Mouse (Mus musculus): ENCODE results near the gene Tgm2.
A peak's percentile ranks its signal among the peaks of the same experiment; 100 is the strongest.

Gene Tgm2

GRCm38 (mm10) chr2:158146223-158146622 is at the start of gene Tgm2:
Tgm2 (minus strand) TSS chr2:158146436.
- DNase-seq: peak; percentile 83

DNA sequence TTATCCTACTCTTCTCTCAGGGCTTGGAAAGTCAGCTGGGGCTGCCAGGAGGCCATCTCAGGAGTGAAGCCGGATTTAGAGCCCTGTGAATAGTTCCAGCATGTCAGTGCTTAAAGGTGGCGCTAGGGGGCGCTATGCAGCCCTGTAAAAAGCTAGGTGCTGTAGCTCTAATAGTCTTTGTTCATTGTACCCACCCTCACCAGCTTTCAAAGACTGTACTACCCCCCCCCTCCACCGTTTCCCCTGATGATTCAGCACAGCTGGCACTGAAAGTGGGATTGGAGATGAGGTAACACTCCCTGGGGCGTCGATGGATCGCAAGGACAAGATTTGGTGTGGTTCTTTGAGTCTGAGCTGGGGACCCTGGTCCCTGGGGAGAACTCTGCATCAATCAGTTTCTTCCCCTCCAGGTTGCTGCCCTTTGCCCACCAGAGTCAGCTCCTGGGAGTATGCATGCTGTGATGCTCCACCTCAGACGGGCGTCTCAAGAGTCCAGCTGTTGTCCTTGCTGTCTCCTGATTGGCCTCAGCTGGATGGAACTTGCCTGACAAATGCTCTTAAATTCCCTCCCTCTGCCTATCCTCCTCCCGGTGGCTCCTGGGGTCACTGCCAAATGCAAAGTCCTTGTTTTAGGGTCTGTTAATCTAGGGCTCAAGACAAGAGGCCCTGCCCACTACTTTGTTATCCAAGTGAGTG is 48.9 kb upstream of the Tgm2 start:
- peak; percentile 89 for DNase-seq

GRCm38 (mm10) chr2:158193611-158194336 is 47.5 kb upstream of the Tgm2 start:
- DNase-seq: peak; percentile 87

DNA sequence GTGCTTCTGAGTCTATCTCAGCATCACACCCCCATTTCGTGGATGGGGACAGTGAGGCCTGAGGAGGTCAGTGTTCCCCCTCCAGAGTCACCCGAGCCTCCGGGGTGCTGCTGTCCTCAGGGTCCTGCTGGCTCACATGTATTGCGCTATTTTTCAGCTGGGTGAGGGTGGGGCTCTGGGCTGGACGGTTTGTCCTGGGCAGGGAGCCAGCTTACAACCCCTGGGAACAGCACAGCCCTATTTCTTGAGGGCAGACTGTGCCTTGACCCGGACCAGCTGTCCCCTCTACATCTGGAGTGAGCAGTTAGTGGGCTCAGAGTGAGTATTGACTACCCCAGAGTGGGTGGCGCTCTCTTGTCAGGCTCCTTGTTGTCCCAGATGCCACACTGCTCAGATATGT is 44.9 kb upstream of the Tgm2 start:
- DNase-seq: peak; percentile 58

GRCm38 (mm10) chr2:158189451-158189850 is 43.2 kb upstream of the Tgm2 start:
- no peak for DNase-seq

- peak; percentile 50 for DNase-seq
These were observed 40.1 kb upstream of the Tgm2 start for GRCm38 (mm10) chr2:158186206-158186871.

DNA sequence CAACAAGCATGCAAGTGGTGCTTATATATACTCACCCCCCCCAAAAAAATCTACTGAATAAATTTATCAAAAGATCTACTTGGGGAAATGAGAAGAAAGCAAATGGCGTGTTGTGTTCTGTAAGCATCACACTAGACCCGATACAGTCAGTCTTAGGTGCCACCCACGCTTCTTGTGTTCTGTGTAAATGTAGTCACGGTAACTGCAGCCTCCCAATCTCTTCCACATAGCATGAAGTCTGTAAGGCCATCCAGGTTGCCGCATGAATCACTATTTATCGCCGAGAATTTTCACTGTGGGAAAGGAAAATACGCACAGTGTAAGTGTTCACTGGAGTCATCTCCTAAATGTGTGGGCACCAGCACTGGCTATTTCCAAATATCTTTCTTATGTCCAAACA is 37.0 kb upstream of the Tgm2 start:
- no peak for DNase-seq

GRCm38 (mm10) chr2:158181932-158182331 is 35.7 kb upstream of the Tgm2 start:
- no peak for DNase-seq

GRCm38 (mm10) chr2:158180797-158181196 is 34.6 kb upstream of the Tgm2 start:
- peak; percentile 72 for DNase-seq

DNA sequence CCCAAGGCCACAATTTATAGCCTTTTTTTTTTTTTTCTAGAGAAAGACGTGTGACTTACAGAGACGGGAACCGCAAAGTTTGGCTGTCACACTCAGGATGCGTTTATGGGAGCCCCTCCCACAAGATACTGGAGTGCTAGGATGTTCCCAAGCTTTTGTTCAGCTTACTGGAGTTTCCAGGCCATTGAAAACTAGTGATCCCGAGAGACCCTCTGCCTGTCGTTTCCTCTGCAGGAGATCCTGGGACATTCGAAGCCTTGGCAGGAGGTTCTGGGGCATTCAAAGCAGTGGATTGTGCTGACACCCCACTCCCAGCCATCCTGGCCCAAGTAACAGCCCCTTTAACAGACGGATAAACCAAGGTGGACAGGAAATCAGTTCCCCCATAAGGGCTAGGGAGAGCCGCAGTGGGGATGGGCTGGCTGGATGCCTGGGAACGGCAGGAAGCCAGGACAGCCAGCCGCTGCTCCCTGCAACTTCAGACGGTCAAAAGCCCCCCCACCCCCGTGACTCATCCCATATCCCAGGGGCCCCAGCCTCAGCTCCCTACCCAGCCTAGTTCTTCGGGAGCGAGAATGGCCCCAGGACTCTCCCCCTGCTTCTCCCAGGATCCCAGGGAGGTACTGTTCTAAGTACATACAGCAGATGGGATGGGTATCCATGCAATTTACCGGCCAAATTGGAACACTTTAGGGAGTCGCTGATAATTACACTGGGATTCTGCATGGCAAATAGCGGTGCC is 33.3 kb upstream of the Tgm2 start:
- no peak for DNase-seq

- peak; percentile 91 for DNase-seq
These were observed 32.6 kb upstream of the Tgm2 start for GRCm38 (mm10) chr2:158178696-158179369.

DNA sequence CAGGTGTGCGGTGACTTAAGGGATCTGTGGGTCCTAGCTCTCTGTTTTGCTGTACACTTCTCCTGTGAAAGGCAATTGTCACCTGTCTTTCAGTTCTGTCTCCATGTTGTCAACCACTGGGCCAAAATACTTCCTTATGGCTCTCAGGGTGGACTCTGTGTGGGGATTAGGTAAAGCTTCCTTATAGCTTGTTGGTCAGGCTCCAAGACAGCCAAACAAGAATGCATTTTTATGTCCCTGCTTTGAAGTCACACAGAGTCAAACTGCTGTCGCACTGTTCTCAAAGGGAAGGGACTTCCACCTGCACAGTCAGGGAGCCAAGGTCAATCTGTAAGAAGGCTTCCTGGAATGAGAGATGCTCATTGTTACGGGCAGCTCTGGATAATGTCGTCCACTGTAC is 31.9 kb upstream of the Tgm2 start:
- no peak for DNase-seq

DNA sequence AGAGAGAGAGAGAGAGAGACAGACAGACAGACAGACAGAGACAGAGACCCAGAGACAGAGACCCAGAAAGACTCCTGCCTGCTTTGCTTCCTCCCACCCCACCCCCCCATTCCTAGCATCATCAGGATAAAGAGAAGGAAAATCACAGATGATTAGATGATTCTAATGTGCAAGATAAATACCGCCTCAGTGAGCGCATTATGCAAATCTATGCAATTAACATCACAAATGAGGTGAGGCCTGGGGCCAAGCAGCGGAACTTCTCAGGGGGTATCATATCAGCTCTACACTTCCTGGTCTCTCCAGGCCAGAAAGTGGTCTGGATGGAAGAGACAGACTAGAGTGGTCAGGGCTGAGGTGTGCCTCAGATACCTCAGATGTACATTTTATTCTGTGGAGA is 31.3 kb upstream of the Tgm2 start:
- peak; percentile 95 for DNase-seq

- DNase-seq: no peak
These were observed 30.5 kb upstream of the Tgm2 start for GRCm38 (mm10) chr2:158176763-158177162.

DNA sequence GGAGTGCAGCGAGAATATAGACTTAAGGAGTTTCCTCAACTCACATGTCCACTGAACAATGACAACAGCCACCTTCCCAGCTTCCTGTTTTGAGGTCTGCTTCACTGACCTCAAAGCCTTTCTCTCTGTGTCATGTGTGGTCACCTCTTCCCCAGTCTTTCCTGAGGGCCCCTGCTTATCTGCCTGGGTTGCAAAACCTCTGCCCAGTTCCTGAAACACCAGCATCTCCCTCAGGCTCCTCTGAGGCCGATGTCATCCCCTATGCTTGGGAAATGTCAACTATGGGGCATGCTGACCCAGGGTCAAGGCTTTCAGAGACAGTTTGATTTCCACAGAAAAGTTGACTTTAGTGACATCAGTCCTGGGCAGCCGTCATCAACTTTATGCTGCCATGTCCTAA is 29.2 kb upstream of the Tgm2 start:
- DNase-seq: no peak

DNA sequence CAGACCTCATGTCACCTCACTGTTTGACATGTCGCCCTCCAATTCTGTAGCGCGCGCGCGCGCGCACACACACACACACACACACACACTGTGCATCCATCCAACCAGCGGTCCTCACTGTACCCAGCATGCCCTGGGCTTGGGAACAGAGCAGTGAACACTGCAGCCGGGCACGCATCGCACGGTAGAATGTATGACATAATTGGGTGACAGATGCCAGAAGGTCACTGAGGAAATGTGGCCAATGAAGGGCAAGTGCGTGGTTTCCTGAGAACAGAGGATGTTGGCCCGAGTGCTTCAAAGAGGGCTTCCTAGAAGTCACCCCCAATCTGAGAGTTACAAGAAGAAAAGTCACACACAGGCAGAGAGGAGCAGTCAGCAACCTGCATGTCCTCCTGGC is 28.7 kb upstream of the Tgm2 start:
- DNase-seq: peak; percentile 57

DNA sequence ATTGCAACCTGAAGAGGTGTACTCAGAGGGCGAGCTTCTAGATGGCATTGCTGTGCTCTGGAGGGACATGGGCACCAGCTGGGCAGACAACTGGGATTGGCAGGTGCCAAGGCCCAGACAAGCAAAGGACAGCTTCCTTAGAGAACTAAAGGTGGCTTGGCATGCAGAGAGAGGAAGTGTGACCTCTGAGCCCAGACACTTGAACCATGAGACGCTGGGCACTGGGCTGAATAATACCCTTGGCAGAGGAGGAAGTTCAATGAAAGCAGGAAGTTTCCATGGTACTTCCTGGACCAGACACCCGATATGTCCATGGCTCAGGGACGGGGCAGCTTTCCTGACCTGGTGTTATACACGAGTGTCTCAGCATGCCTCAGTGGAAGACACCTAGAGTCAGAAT is 28.2 kb upstream of the Tgm2 start:
- DNase-seq: no peak

DNA sequence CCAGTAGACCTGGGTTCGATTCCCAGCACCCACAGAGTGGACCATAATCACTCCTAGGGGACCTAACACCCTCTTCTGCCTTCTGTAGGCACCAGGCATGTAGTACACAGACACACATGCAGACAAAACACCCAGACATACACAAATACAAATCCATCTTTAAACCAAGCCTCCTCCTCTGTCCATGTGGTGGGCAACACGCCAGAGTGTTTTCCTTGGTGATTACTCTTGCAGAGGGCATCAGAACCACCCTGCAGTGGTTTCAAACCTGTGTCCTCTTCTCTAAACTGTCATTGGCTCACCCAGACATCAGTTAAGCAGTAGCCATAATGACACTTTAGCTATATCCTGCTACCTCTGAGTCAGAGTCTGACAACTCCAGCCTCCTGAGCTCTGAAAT is 24.2 kb upstream of the Tgm2 start:
- DNase-seq: no peak

DNA sequence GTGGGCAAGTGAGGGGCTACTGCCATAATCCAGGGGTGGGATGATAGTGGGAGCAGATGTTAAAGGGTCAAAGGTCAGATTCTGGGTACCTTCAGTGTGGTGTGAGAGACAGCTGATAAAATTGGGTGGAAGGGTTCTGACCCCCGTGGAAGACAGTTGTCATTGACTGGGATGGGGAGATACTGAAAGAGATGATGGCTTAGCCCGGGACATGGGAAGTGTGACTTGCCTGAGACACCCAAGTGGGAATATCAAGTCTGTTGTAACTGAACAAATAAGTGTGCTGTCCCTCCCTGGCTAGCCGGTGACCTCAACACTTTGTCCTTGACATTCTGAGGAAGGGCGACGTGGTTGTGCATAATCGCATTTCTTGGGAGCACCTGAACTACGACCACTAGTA is 23.5 kb upstream of the Tgm2 start:
- DNase-seq: no peak

- DNase-seq: no peak
These were observed 23.1 kb upstream of the Tgm2 start for GRCm38 (mm10) chr2:158169351-158169750.

GRCm38 (mm10) chr2:158168741-158169211 is 22.5 kb upstream of the Tgm2 start:
- DNase-seq: peak; percentile 62

GRCm38 (mm10) chr2:158167496-158168205 is 21.4 kb upstream of the Tgm2 start:
- DNase-seq: no peak

All from retina, postnatal 1 day (tissue).